Mouse (Mus musculus): ENCODE measurements around the gene Rhcg.

- TF ChIP-seq CHD2 (IDR thresholded peaks at IDR 0.05; ENCODE audit: low read depth, low read length) (no peak), MAFK (IDR thresholded peaks at IDR 0.05; ENCODE audit: insufficient read depth, low read depth, low read length) (no peak), ZC3H11A (IDR thresholded peaks at IDR 0.05; ENCODE audit: borderline replicate concordance, low read depth, low read length) (no peak), HCFC1 (IDR thresholded peaks at IDR 0.05; ENCODE audit: borderline replicate concordance, insufficient read depth, low read length) (no peak), ZNF384 (IDR thresholded peaks at IDR 0.05; ENCODE audit: low read depth, low read length) (no peak)
Observed at GRCm38 (mm10) chr7:79558698-79559097, 58.8 kb downstream of the Rhcg start.
